Mouse (Mus musculus): ENCODE results near the gene Mff.

The Mff gene

DNA sequence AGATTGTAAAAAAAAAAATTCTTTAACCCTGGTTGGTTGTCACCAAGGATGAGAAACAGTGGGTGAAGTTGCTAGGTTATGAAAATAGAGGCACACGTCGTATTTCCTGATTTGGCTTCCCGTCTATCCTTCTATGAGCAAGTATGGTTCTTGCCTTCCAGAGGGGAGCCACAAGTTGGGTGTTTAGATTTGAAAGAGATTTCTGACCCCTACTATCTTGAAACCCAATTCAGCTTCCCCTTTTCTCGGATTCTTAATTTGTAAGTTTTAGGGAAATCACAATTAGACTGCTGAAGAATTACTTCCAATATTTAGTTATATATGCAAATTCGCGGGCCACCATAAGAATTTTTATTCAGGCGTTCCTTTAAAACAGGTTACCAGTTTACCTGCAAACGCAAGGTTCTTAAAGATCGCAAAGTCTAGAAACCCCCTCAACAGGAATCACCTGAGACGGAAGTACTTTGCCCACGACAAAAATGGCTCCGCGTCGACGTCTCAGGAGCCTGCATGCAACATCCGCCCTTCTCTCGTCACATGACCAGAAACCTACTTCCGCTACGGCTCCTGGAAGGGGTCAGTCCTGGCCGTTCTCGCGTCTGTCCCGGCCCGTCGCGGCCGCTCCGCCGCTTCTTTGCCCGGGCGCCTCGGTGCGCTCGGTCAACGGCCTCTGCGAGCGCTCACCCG lies at the start of gene Mff:
Gene Mff (plus strand): TSS at position 552 of the 687 bp plus-strand sequence.
- DNase-seq (ENCODE audit: low read depth, low spot score) = peak; percentile 92

DNA sequence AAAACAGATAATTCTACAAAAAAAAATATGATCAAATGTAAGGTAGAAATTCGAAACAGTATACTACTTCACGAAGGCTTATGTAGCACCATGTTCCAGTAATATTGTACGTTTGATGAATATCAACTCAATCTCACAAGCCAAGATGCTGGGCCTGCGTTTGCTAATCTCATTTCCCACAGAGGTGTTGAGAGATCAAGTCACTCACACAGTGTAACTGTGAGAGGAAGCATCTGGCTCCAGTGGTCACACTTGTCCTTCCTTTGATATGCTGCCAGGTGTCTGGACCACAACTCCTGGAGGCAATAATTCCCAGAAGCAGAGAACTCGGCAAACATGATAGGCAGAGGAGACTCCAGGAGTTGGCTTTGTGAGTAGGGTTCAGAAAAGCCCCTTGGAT lies 38.4 kb upstream of the Mff start:
- no peak for DNase-seq (ENCODE audit: low read depth, low spot score)

DNA sequence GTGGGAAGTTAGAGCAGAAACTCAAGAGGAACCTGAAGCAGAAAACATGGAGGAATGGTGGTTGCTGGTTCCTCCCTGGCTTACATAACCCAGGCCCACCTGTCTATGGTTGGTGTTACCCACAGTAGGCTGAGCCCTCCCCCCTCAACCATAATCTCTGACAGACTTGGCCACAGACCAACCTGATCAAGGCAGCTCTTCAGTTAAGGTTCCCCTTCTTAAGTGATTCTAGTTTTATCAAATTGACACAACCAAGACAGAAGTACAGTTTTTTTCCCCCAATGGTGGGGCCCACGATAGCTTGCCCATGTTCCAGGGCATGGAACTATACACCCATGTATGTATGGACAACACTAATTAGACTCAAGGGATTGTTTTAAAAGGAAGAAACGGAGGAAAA lies 37.8 kb upstream of the Mff start:
- no peak for DNase-seq (ENCODE audit: low read depth, low spot score)

DNA sequence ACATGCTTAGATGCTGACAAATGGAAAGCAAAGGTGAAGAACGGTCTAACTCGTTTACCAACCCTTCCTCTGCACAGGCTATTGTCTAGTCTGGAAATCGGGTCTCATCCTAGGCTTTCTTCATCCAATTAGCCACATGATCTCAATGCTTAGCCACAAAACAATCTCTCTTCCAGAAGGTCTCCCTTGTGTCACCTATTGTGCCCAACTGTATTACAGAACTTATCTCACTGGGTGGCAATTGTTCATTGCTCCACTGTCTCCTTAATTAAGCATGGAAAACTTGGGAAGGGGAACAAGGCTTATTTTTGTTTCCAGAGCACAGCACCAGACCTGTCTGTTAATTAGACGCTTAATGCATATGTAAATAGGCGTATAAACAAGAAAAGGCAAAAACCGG lies 36.8 kb upstream of the Mff start:
- no peak for DNase-seq (ENCODE audit: low read depth, low spot score)

DNA sequence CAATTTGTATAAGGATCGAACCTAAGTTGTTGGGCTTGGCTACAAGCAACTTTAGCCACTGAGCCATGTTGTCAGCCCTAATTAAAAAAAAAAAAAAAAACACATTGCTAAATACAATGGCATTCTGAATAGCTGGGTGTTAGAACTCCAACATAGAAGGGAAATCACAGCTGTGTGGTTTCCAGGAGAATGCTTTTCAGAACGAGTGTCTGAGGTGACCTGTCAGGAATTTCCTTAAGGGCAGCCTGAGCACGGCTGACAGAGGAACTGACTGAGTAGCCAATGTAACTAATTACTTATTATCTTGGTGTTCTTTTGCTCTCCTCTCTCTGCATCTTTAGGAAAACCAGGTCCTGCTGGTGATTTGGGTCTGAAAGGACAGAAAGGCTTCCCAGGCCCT lies 28.8 kb upstream of the Mff start:
- DNase-seq (ENCODE audit: low read depth, low spot score) = no peak

DNA sequence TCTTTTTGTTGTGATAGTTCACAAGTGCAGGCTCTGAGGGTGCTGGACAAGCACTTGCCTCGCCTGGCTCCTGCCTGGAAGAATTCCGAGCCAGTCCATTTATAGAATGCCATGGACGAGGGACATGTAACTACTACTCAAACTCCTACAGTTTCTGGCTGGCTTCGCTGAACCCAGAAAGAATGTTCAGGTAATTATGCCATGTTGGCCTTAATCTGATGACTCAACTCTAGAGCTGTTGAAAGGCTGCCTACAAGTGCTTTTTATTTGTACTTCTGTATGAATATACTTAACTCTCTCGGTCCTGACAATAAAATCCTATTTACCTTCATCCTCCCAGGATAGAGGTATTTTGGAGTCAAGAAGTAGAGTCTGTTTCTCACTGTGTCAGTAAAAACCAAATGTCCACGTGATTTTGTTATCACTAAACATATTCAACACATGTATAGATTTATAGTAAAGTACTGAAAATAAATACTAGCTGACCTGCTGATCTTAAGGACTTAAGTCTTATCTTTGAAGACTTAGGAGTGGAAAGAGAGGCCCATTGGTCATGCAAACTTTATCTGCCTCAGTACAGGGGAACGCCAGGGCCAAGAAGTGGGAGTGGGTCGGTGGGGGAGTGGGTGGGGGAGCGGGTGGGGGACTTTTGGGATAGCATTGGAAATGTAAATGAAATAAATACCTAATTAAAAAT lies 6.7 kb upstream of the Mff start:
- no peak for DNase-seq (ENCODE audit: low read depth, low spot score)

DNA sequence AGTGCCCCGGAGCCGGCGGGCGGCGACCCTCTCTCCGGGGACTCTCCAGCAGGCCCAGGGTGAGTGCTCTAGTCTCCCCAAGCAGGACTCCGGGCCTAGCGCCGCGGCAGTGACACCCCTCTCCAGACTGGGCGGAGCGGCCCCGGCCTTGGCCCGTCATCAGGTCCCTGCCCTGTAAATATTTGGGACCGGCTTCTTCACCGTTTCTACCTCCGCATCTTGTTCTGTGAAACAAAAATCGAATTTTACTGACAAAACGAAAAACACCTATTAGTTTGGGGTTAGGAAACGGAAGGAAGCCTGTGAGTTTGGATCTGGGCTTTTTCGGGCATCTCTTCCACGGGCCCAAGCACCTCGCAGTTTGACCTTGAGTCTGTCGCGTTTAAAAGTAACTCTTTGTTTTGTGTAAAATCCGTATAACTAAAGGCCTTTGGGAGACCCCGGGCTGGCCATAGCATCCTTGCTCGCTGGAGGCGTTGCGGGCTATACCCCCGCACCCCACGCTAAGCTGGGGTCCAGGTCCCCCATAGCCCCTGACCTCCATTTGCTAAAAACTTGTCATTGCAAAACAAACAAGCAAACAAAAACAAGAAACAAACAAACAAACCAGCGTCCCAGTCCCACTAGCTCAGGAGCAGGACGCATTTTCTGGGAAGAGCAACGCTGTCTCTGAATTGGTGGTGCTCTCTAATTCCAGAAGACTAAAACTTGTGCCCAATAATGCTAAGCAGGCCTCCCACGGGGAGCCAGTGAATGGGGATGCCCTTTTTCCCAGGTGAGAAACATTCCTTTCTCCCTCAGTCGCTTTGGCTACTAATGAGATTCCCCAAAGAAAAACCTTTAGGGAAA lies 560 bp downstream of the Mff start:
- DNase-seq (ENCODE audit: low read depth, low spot score) = no peak

DNA sequence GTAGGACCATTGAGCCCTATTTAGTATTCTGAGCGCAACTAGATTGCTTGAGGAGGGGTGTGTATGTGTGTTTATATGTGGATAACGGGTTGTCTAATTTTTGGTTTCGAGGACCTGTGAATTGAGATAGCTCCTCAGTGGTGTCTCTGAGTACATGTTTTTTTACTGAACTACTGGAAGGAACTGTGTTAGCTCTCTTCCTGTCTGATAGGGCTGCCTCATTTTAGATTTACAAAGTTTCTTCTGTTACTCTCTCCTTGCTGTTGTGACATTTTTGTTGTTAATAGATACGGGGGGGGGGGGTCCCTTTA lies 1.1 kb downstream of the Mff start:
- DNase-seq (ENCODE audit: low read depth, low spot score) = no peak

DNA sequence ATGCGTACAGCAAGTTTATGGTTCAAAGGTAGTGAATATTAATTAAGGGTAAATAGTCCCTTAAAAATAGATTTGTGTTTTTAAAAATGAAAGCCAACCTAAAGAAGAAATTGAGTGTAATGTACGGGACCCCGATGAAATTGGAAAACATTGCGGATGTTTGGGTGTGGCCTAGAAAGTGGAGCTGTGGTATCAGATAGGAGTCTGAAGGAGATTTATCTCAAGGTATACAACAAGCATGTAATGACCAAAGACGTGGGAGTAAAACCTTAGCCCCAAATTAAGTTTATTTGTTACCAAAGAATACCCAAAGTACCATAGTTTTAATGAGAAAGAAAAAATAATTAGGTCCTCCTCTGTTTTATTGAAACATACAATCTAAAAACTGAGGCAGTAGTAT lies 1.8 kb downstream of the Mff start:
- DNase-seq (ENCODE audit: low read depth, low spot score) = no peak

DNA sequence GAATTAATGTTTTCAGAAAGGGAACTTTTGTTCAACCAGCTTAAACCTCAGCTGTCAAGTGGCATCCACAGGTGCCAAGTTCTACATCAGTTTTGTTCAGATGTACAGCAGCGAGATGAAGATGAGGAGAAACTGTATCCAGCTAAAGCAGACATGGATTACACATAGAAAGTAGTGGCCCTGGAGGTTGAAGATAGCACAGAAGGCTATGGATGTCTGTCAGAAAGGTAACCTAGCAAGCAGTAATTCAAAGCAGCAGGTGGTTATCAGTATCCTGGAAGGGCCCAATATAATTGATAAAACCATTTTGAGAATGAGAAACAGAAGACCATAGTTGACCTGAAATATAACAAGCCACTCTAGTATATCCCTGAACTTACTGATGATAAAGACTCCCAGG lies 8.7 kb downstream of the Mff start:
- no peak for DNase-seq (ENCODE audit: low read depth, low spot score)

DNA sequence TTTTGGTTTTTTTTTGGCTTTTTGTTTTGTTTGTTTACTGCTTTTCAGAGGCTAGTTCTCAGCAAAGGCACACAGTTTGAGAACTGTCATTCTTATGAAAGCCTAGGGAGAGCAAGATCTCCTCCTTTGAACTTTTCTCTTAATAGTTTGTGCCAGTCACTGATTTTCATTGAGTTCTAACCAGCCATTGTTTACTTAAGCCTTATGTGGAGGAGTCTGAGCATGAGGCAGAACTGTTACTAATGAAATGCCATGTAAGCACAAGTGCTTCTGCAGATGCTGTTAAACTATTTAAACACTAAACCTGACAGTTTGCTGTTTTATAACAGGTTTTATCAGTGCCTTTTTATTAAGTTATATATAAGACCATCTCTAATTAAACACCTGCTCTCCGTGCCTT lies 13.4 kb downstream of the Mff start:
- DNase-seq (ENCODE audit: low read depth, low spot score) = no peak

DNA sequence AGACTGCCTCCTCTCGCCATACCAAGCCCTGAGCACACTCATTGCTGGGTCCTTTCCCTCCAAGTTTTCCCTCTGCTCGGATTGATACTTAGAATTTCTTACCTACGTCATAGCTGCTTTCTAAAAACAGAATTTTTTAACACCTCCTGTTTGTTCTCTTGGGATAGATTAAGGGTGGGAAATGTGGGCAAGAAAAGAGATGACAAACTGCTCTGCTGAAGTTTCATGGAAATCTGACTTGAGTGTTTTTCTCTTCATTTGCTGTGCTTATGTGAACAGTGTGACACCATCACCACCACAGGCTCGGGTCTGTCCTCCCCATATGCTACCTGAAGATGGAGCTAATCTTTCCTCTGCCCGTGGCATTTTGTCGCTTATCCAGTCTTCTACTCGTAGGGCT lies 16.8 kb downstream of the Mff start:
- DNase-seq (ENCODE audit: low read depth, low spot score) = no peak

DNA sequence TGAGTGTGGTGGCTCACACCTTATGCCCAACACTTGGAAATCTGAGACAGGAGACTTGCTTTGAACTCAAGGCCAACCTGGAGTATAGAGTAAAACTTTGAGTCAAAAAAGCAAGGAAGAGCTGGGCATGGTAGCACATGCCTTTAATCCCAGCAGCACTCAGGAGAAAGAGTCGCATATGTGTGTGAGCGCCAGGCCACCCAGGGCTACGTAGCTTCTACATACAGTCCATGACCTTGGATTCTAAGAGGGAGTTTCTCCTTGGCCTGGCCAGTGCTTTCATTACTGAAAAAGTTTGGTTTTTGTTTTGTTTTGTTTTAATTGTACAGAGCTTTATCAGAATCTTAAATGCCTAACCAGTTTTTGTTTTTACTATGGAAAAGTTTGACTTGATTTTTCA lies 19.3 kb downstream of the Mff start:
- no peak for DNase-seq (ENCODE audit: low read depth, low spot score)

DNA sequence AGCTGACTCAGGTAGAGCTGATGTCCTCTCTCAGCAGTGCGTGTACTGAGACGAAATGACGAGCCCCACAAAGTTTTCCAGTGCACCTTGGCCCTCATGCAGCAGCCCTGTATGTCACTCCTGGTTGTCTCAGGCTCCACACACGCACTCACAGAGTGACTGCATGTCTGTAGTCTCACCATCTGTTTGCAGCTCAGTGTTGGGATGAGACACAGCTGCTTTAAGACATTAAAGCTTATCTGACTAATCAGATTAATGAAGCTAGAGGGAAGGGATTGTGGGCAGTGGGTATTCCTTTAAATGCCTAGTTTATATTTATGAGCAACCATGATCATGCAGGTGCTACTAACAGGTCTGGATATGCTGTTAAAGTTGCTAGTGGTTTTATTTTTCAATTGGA lies 21.7 kb downstream of the Mff start:
- DNase-seq (ENCODE audit: low read depth, low spot score) = peak; percentile 69

DNA sequence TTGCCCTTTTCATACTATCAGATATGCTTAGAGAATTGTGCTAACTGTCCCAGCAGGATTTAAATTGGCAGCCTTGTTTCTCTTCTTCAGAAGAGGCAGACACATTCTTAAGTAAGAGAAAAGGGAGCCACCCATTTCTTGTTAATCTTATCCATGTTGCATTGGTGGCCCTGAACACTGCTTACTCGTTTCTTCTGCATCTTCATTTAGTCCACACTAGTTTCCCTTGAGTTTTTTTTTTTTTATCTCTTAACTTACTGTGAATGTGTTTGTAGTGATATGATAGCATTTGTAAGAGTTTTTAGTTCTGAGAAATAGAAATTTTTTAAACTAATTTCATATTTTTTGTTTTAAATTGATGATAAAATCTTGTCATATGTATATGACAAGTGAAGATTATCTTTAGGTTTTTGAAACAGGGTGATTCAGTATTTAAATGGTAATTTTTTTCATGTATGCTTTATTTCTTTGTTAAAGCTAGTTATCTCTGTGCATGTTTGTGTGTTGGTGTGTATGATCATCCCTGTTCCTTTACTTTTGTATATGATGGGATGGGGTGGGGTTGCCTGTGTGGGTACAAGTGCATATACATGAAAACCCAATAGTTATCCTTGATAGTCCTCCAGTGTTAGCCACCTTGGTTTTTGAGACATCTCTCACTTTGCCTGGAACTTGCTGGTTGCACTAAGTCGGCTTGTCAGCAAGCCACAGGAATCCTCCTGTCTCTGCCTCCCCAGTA lies 23.2 kb downstream of the Mff start:
- no peak for DNase-seq (ENCODE audit: low read depth, low spot score)

DNA sequence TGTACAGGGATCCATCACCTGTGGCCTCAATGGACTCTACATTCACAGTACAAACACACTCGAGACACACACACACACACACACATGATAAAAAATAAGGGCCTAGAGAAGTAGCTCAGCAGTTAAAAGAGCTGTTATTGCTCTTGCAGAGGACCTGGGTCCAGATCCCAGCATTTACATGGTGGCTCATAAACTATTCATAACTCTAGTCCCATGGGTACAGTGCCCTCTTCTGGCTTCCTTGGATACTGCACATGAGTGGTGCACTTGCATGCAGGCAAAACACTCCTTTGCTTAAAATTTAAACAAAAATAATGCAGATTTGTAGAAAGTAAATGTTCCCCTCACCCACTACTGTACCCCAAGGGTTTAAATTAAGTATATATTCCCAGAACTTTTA lies 34.8 kb downstream of the Mff start:
- DNase-seq (ENCODE audit: low read depth, low spot score) = no peak

DNA sequence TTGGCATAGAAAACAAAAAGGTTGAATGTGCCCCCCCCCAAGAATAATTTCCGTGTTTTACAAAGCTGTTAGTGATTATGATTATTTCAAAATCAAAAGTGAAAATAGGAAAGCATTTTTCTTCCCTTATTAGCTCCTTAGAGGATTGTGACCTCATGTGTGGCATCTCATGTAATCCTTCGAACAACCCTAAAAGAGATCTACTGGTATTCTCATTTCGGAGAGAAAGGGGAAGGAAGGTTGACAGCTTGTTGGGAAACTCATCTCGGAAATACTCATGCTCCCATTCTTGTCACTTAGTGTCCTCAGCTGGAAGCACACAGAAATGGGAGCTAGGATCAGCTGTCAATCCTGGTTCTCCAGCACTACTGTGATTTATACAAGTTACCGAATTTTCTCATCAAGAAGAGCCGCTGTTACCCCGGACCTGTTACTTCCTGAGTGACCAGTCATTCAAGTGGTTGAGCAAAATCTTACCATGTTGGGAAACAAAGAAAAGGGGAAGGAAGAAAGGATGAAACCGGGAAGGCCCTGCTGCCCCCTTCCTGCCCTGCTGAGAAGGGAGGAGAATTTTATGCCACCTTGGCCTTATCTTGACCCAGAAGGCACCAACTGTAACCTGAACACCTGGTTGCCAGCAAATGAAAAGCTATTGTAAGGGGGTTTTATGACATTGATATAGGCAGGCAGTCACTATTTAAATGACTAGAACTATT lies 36.9 kb downstream of the Mff start:
- no peak for DNase-seq (ENCODE audit: low read depth, low spot score)

DNA sequence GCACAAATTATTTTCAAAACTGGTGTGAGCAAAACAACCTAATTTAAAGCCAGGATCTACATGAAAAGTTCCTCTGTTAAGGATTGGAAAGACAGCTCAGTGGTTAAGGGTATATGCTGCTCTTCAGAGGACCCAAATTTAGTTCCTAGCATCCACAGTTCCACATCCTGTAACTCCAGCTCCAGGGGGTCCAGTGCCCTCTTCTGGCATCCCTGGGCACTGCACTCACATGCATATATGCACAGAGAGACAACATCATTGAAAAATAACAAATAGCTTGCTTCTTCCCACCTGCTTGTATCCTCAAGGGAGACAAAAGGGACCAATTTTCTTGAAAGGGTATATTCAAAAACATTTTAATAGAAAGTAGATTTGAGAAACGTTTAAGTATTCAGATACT lies 37.6 kb downstream of the Mff start:
- no peak for DNase-seq (ENCODE audit: low read depth, low spot score)

DNA sequence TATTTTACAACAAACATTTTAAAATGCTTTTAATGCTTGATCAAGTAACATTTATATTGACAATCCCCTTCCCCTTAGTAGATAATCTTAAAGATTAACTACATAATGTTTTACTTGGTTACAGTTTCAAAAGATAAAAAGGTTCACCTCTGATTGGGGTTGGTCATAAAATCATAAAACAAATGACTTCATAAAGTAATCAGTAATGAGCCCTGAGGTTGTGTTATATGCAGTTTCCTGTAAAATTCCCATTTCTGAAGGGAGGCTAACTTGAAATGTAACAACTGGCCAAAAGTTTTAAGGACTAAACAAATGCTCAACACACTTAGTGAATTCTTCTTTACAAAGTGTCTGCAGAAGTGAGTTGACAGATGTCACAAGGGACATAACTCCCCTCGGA lies 41.5 kb downstream of the Mff start:
- no peak for DNase-seq (ENCODE audit: low read depth, low spot score)

DNA sequence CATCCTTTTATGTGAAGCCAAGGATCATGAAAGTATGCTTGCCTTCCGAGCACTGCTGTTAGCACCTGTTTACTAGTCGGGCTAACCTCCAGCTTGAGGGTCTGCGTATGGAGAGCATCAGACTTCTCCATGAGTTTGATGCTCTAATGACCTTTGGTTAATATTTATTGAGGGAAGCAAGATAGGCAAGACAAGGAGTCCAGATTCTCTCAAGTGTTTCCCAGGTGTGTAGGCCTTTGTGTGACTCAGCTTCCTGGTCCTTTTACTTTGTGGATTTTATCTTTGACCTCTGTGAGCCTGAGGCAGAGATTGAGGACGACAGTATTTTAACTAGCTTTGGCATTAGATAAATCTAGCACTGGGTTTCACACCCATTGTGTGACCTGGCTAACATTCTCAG lies 42.0 kb downstream of the Mff start:
- no peak for DNase-seq (ENCODE audit: low read depth, low spot score)

DNA sequence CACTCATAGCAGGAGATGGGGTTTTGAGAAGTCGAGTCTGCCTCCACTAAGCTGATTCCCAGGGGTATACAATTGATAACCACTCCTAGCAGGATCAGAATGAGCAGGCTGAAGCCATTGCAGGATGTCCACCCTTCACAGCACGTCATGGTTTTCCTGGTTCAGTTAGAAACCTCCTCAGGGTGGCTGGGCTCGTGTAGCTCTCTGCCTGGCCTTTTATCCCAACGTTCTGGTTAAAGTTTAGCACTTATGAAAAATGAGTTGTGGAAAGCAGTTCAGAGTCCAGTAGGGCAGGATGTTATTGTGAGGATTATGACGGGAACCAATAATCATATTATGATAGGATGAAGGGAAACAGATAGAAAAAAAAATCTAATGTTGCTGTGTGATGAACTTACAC lies 43.6 kb downstream of the Mff start, which contains the start of gene Tm4sf20:
Gene Tm4sf20 (minus strand): TSS at position 193 of the 400 bp plus-strand sequence.
- DNase-seq (ENCODE audit: low read depth, low spot score) = no peak

All from retina, adult 2 months (tissue).